In genomic region chr12:77216511-77217192, GRCm38 (mm10) we compare ENCODE assay signal across 9 mouse cellular contexts. TPM values are rescaled to one million over a fixed set of nuclear protein-coding genes. Genes with fewer than 3 reads are reported as not detected.
DNase-seq lines count a peak whose midpoint lies in the region; ATAC-seq and TF ChIP-seq lines count a peak whose summit lies in the region.
"Had no signal": no experiment of that assay in that cellular context is flagged by ENCODE, and none has a peak within 500 bp of the region (broad histone marks: within the 10 kb centered on the region; RNA-seq: fewer than 3 reads in every experiment).

No protein-coding gene starts in this region.

- no peak overlapping the region for H3K27ac ChIP-seq in liver, embryonic 11.5 days (ENCODE audit: low read depth, low read length)
- H3K27ac ChIP-seq in midbrain, embryonic 11.5 days (ENCODE audit: low read depth, low read length): no peak overlapping the region

- no peaks in the 10 kb centered on the region for H3K9me3 ChIP-seq in liver, embryonic 11.5 days (ENCODE audit: control insufficient read depth, low read length)
- H3K9me3 ChIP-seq in midbrain, embryonic 11.5 days (ENCODE audit: control insufficient read depth, low read length): no peaks in the 10 kb centered on the region

- peak; percentile 47 for DNase-seq in kidney, adult 9 months
- no peak for DNase-seq in kidney, adult 18-20 months
- peak; percentile 23 for DNase-seq in ZHBTc4 (ENCODE audit: low read depth, low spot score)
- DNase-seq in liver, embryonic 11.5 days (ENCODE audit: low spot score): no peak
- no peak for DNase-seq in gastrocnemius, adult 8-10 months (ENCODE audit: low spot score in 2 of 2)
- no peak for DNase-seq in midbrain, embryonic 11.5 days (ENCODE audit: low spot score, missing footprints)
- DNase-seq: cerebellum, postnatal 14 days; midbrain, embryonic 14.5 days had no signal

- no peaks in the 10 kb centered on the region for H3K79me2 ChIP-seq in myocyte (ENCODE audit: control insufficient read depth, insufficient read depth)

- no peak for TF ChIP-seq POLR2A in myocyte (IDR thresholded peaks at IDR 0.05; ENCODE audit: insufficient read length, low read depth)

- 53% methylated on average over 11 of the region's 11 CpGs for whole genome bisulfite sequencing in liver, embryonic 11.5 days
- 83% methylated on average over 11 of the region's 11 CpGs for WGBS in midbrain, embryonic 11.5 days

- H3K27me3 ChIP-seq in liver, embryonic 11.5 days (replicated peaks; ENCODE audit: control insufficient read depth, insufficient read depth, low read length): no peaks in the 10 kb centered on the region
- no peaks in the 10 kb centered on the region for H3K27me3 ChIP-seq in myocyte (ENCODE audit: control insufficient read depth, insufficient read depth, insufficient read length)
- no peaks in the 10 kb centered on the region for H3K27me3 ChIP-seq in midbrain, embryonic 11.5 days (ENCODE audit: control insufficient read depth, insufficient read depth, low read length)

- no peaks in the 10 kb centered on the region for H3K36me3 ChIP-seq in liver, embryonic 11.5 days (ENCODE audit: control insufficient read depth, insufficient read depth, low read length)
- H3K36me3 ChIP-seq in myocyte (ENCODE audit: control insufficient read depth, insufficient read depth): no peaks in the 10 kb centered on the region
- no peaks in the 10 kb centered on the region for H3K36me3 ChIP-seq in midbrain, embryonic 11.5 days (ENCODE audit: control insufficient read depth, insufficient read depth, low read length)

- H3K4me3 ChIP-seq in liver, embryonic 11.5 days (ENCODE audit: low read depth, low read length): no peak overlapping the region
- no peak overlapping the region for H3K4me3 ChIP-seq in myocyte
- no peak overlapping the region for H3K4me3 ChIP-seq in midbrain, embryonic 11.5 days (ENCODE audit: low read depth, low read length)

- no peak for ATAC-seq in liver, embryonic 11.5 days (replicated peaks; ENCODE audit: low FRiP score)
- no peak for ATAC-seq in midbrain, embryonic 11.5 days (ENCODE audit: low FRiP score)

- peak overlapping the region; percentile 39 for H3K4me2 ChIP-seq in liver, embryonic 11.5 days
- H3K4me2 ChIP-seq in myocyte (ENCODE audit: low read depth): peak overlapping the region; percentile 92
- no peak overlapping the region for H3K4me2 ChIP-seq in midbrain, embryonic 11.5 days

- H3ac ChIP-seq in myocyte (ENCODE audit: control insufficient read depth, insufficient read length): no peak overlapping the region

- H3K4me1 ChIP-seq in liver, embryonic 11.5 days (replicated peaks; ENCODE audit: control insufficient read depth, insufficient read depth, low read length): no peaks in the 10 kb centered on the region; the same call in 1 of the 2 replicates
- H3K4me1 ChIP-seq in midbrain, embryonic 11.5 days (ENCODE audit: control insufficient read depth, insufficient read depth, low read length): no peaks in the 10 kb centered on the region

- no peak overlapping the region for H3K9ac ChIP-seq in liver, embryonic 11.5 days (ENCODE audit: low read depth, low read length)
- H3K9ac ChIP-seq in midbrain, embryonic 11.5 days (ENCODE audit: low read length): no peak overlapping the region

TF ChIP-seq in myocyte, 11 proteins besides CTCF, POLR2A, EP300 and RAD21:
- no peak for TF ChIP-seq MYOG (IDR thresholded peaks at IDR 0.05; ENCODE audit: control insufficient read depth in 1 of 3, insufficient read depth in 1 of 3, insufficient read length in 2 of 3, low read depth in 2 of 3)
- no peak for TF ChIP-seq TCF12 (IDR thresholded peaks at IDR 0.05; ENCODE audit: insufficient read depth, poor library complexity, severe bottlenecking)
- peak; percentile 89 for TF ChIP-seq USF1 (IDR thresholded peaks at IDR 0.05; ENCODE audit: low read depth)
- no peak for TF ChIP-seq POLR2AphosphoS2 (IDR thresholded peaks at IDR 0.05; ENCODE audit: insufficient read length, low read depth)

RNA-seq across cellular contexts. Expression of gene Fut8, which starts 21.3 kb away (rescaled TPM):
- polyA plus RNA-seq in liver, embryonic 11.5 days (2014; fragmentation: Nextera tagmentation; extraction: Ambion mirVana): 27.3 and 29.9 TPM in 2 replicates
- polyA plus RNA-seq in myocyte (2012; fragmentation: generic; extraction: Trizol): 11.8 TPM
- 10 to 100 TPM; 16.9 to 22.7 (median 18.7) TPM for total RNA-seq in gastrocnemius, adult 8-10 months (2022)
- polyA plus RNA-seq in midbrain, embryonic 11.5 days (2014; fragmentation: Nextera tagmentation; extraction: Ambion mirVana): 34.7 and 35.7 TPM in 2 replicates

Comparison
In these comparisons a context has a peak if more than half of its experiments do, and no peak if none do; other contexts are left out.
1. DNase-seq: peak in kidney, adult 9 months (single experiment) and ZHBTc4 (single experiment); none in kidney, adult 18-20 months (single experiment), liver, embryonic 11.5 days (single experiment), gastrocnemius, adult 8-10 months (0 of 2) and midbrain, embryonic 11.5 days (single experiment).